Mouse (Mus musculus): Measurements from ENCODE around the gene 2010315B03Rik. TPM values are rescaled to one million over a fixed set of nuclear protein-coding genes. Genes with fewer than 3 reads are reported as not detected.
"Not testable (repeated sequence)": the region's sequence is repeated elsewhere in the genome, so short reads cannot be mapped to it uniquely, and the experiment has no call there.

Gene 2010315B03Rik
- 10 to 100 TPM; 14.7 to 18.2 TPM for total RNA-seq (2021)
- long read RNA-seq, partial matches to known transcripts, result 1 of 11 reads
- long read RNA-seq, other reads (novel, unspliced or antisense), result 7 of 11 reads

- peak; percentile 78 to 85 for DNase-seq (ENCODE audit: low spot score in 2 of 2)
Observed at GRCm38 (mm10) chr9:124312171-124313142, at the start of gene 2010315B03Rik. 2010315B03Rik (minus strand) TSS chr9:124312696.

DNA sequence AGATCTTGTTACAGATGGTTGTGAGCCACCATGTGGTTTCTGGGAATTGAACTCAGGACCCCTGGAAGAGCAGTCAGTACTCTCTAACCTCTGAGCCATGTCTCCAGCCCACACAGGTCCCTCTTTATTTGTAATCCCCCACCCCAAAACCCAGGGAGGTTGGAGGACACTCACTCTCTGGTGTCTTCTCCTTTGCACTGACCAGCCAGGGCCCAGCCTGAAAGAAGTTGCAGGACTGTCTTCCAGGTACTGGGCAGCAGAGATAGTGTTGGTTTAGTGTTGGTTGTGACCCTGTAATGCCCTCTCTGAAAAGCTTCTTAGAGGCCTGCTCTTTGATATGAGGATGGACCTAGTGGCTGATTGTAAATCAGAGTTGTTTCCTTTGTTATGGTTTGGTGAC is 994 bp downstream of the 2010315B03Rik start:
- peak in 1 of 2 experiments; percentile 4 for DNase-seq (ENCODE audit: low spot score in 2 of 2)

DNA sequence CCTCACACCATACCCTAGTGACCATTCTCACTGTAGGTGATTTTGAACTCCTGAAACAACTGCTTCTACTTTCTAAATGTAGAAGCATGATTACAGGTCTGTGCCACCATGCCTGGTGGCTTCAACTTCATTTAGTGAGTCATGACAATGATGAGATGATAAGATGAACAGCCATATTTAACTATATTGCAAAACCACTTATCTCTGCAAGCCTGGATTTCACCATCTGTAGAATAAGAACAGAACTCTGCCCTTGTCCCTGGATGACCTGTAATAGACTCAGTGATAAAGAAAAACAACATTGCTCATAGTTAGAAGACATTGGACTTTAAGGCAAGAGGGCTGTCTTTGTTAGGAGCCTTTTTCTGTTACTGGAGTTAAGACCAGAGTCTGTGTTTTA is 24.2 kb downstream of the 2010315B03Rik start:
- no peak for DNase-seq (ENCODE audit: low spot score in 2 of 2)

DNA sequence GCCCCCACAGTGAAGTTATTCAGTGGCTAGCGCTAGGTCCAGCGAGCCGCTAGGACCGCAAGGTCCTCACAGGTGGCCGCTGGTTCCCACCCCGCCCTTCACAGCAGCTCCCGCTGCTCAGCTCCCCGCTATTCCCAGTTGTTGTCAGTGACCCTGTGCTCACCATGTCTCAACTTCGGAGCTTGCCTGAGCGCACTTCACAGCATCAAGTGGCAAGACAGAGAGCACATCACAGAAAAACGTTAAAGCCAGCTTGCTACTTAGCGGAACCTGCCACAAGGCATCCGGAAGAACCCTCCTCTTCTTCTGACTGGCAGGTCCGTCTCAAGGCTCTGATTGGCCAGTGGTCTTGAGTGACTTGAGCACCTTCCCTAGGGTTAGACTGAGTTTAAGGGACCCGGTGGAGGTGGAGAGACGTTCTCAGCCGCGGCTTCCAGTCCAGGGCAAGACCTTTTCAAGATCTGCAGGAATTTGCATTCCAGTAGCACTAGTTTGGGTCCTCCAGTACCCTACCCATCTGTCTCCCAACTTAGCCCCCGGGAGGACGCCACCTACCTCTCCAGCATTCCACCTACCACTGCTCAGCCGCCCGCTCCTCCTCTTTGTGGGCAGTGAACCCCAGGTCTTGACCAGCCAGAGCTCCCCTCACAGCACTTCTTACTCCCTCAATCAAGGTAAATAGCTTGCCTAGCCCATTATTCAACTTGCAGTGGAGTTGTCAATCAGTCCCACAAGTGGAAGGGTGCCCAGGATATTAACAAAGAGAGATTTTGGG is 30.4 kb downstream of the 2010315B03Rik start:
- peak; percentile 77 to 84 for DNase-seq (ENCODE audit: low spot score in 2 of 2)

DNA sequence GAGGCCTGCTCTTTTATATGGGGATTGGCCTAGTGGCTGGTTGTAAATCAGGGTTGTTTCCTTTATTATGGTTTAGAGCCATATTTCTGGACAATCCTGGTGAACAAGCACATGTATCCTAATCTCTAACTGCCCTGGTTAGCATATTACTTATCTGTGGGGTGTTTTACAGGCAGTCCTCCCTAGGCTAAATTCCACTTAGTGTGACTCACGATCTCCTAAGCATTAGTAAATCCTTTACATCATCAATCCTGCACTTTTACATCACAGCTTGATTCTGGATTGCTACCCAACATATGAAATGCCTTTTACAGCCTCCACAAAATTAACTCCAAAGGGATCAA is 31.1 kb downstream of the 2010315B03Rik start:
- DNase-seq (ENCODE audit: low spot score in 2 of 2), result no peak

DNA sequence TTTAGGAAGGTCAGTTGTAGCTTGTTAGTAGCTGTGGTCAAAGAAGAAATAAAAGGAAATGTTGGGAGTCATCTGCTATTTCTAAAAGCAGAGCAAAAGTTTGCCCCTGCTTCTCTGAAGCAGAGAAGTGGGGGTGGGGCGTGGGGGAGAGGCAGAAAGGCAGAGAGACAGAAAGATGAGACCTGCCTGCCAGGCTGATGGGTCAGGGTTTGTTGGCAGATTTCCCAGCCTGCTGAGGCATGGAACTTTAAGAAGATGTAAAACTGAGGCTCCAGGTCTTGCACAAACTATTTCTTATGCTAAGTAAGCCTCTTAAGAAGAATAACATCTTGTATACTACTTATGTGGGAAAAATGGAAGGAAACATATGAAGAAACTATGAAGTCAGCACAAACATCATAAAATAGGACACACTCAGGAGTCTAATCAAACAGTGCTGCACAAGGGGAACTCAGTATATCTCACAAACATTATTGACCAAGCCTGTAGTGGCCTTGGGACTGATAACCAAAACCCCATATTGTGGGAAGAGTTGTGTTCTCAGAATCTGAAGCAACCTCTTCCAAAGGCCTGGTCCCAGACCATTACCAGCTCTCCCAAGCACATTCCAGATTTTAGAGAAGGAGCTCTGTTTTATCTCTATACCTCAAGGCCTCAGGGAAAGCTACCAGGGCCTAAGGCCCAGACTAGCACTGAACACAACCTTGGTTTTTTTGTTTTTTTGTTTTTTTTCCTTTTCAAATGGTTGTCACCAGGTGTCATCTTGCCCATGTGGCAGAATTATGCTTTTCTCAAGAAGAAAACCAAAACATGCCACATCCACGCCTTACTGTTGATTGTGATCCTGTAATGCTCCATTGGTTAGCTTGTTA is 31.7 kb downstream of the 2010315B03Rik start:
- no peak for DNase-seq (ENCODE audit: low spot score in 2 of 2)

- DNase-seq (ENCODE audit: low spot score in 2 of 2), result no peak
Observed at GRCm38 (mm10) chr9:124279300-124279699, 33.2 kb downstream of the 2010315B03Rik start.

GRCm38 (mm10) chr9:124275064-124275463 is 37.4 kb downstream of the 2010315B03Rik start:
- DNase-seq (ENCODE audit: low spot score in 2 of 2), result no peak

GRCm38 (mm10) chr9:124273172-124273571 is 39.3 kb downstream of the 2010315B03Rik start:
- DNase-seq (ENCODE audit: low spot score in 2 of 2), result no peak

GRCm38 (mm10) chr9:124267929-124268328 is 44.6 kb downstream of the 2010315B03Rik start:
- no peak for DNase-seq (ENCODE audit: low spot score in 2 of 2)

DNA sequence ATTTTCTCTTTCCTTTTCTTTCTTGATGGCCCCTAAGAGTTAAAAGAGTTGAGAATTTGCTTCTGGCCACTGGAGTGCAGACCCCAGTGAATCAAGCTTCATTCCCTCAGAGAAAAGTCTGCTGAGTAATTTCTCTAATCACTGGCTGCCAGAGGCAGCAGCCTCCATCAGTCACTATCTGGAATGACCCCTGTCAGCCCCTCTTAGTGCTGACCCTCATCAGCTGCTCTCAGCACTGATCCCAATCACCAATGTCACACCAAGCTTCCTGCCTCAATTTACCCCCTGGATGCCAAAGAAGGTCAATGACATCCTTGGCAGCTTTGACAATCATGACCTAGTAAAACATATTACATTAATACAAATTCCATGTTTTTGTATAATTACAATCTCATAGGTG is 45.0 kb downstream of the 2010315B03Rik start:
- DNase-seq (ENCODE audit: low spot score in 2 of 2), result no peak

DNA sequence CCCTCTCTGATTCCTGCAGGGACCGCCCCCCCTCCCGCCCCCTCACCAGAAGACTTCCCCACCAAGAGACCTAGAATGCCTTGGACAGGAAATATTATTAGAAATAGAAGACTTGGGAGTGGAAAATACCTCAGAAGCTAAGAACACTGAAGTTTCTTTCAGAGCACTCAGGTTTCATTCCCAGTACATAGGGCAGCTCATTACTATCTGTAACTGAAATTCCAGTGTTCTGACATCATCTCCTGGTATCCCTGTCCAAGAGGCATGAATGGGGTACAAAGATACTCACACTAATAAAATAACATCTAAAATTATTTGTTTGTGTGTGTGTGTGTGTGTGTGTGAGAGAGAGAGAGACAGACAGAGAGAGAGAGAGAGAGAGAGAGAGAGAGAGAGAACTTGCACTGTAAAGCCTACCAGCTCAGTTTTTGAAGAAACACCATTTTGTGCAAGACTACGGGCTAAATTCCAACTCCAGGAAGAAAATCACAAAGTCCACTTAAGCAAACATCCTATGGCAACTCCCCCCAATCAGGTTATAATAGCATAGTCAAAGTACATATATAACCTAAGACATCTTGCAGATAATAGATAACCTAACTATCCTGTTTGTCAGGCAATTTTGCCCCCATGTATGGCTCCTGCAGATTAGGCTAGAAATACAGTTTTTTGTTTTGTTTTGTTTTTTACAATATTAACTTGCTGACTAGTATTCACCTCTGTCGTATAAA is 49.3 kb downstream of the 2010315B03Rik start:
- DNase-seq (ENCODE audit: low spot score in 2 of 2), result no peak

GRCm38 (mm10) chr9:124258067-124258556 is 54.4 kb downstream of the 2010315B03Rik start:
- no peak for DNase-seq (ENCODE audit: low spot score in 2 of 2)

GRCm38 (mm10) chr9:124257200-124258066 is 55.1 kb downstream of the 2010315B03Rik start:
- no peak for DNase-seq (ENCODE audit: low spot score in 2 of 2)

GRCm38 (mm10) chr9:124256271-124257199 is 56.0 kb downstream of the 2010315B03Rik start:
- DNase-seq (ENCODE audit: low spot score in 2 of 2), result not testable (repeated sequence)

DNA sequence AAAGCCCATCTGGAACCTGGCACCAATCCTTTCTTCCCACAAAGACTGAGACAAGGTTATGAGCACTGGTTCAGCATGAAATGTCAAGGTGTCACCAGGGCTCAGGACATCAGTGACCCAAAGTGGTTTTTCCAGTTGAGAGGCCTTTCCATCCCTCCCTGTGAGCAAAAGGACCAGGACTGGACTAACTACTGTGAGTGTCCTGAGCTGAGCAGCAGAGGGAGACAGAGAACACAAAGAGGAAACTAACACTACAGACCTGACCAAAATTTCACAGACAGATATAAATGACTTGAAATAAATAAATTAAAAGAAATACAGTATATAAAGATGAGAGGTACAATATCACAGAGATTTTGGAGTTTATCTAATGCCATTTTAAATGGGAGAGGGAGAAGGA is 61.1 kb downstream of the 2010315B03Rik start:
- no peak for DNase-seq (ENCODE audit: low spot score in 2 of 2)

Data from layer of hippocampus, postnatal 10 days (tissue).